Mouse (Mus musculus) kidney, adult 2 months (tissue): ENCODE results near the gene Cradd.

ENCODE experiments used
- CTCF ChIP-seq: fragments of 200-500 bp; conservative IDR thresholded peaks from 2 replicates; pipeline ENCODE4 v1.5.1; 2011; ENCODE audit warnings: low read depth, mild to moderate bottlenecking, control low read depth, low read length, moderate library complexity, mixed read lengths; ENCODE audit not compliant: insufficient read depth, insufficient read length
- POLR2A ChIP-seq: fragments of 200-500 bp; IDR thresholded peaks from one replicate; pipeline ENCODE4 v1.6.1; 2011; ENCODE audit warnings: low read depth, low read length, control low read depth

DNA sequence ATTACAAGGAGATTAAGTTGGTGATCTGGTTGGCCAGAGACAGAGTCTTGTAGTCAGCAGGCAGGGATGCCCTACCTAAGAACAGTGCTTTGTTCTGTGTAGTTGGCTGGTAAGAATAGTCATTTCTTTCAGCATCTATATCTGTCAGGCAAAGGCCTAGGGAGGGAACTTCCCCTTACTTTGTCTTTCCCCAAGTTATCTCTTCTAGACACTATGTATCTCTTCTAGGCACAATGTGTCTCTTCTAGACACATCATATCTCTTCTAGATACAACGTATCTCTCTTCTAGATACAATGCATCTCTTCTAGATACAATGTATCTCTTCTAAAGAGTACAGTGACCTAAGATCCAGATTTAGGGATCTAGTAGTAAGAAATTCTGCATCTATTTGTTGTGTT lies 169.3 kb downstream of the Cradd start:
- no peak for TF ChIP-seq CTCF
- no peak for TF ChIP-seq POLR2A
